Mouse (Mus musculus): ENCODE data around the gene Ccdc60. TPM values are rescaled to one million over a fixed set of nuclear protein-coding genes. Genes with fewer than 3 reads are reported as not detected.

The Ccdc60 gene
- total and polyA plus RNA-seq, 2 experiments from 2014 or later: 0.11 TPM; not detected in 1

DNA sequence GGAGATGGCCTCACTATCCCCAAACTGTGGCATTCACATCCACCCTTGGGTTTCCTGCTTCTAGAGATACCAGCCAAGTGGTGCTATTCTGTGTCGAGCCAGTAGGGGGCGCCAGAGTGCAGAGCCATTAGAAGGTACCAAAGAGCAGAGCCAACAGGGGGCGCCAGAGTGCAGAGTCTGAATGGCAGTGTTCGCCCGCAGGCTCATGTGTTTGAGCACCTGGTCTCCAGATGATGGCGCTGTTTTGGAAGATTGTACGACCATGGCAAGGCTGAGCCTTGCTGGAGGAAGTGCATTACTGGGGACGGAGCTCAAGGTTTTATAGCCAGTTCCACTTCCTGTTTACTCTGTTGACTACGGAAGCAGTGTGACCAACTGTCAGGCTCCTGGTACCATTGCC lies 172.2 kb downstream of the Ccdc60 start:
- no peaks in the 10 kb centered on the region for H3K9me3 ChIP-seq (replicated peaks; ENCODE audit: control insufficient read depth, low read length)
- no peak for TF ChIP-seq EP300 (IDR thresholded peaks at IDR 0.05; ENCODE audit: low read depth)
- peak; percentile 66 for TF ChIP-seq CTCF (IDR thresholded peaks at IDR 0.05; ENCODE audit: low read depth)
- no peaks in the 10 kb centered on the region for H3K4me1 ChIP-seq (ENCODE audit: control insufficient read depth, insufficient read depth)
- H3K4me2 ChIP-seq (ENCODE audit: low read depth, low read length): no peak overlapping the region
- H3K27ac ChIP-seq (ENCODE audit: low read depth): no peak overlapping the region
- H3K4me3 ChIP-seq (ENCODE audit: low read depth, low read length): no peak overlapping the region
- H3K27me3 ChIP-seq (ENCODE audit: control insufficient read depth, insufficient read depth, low read length): no peaks in the 10 kb centered on the region
- ATAC-seq (ENCODE audit: insufficient read depth, low read depth) (no peak), DNase-seq (ENCODE audit: low spot score) (peak; percentile 11)
- no peaks in the 10 kb centered on the region for H3K36me3 ChIP-seq (replicated peaks; ENCODE audit: control insufficient read depth, insufficient read depth, low read length)
- H3K9ac ChIP-seq (replicated peaks; ENCODE audit: low read depth, low read length): no peak overlapping the region
- WGBS: 34% methylated on average over 9 of the region's 9 CpGs

- no peaks in the 10 kb centered on the region for H3K27me3 ChIP-seq (ENCODE audit: control insufficient read depth, insufficient read depth, low read length)
- ATAC-seq (ENCODE audit: insufficient read depth, low read depth): no peak
- no peak for TF ChIP-seq EP300 (IDR thresholded peaks at IDR 0.05; ENCODE audit: low read depth)
- TF ChIP-seq CTCF (IDR thresholded peaks at IDR 0.05; ENCODE audit: low read depth): no peak
- no peak overlapping the region for H3K27ac ChIP-seq (ENCODE audit: low read depth)
- 45% methylated on average over 4 of the region's 4 CpGs for WGBS
- H3K4me2 ChIP-seq (ENCODE audit: low read depth, low read length): no peak overlapping the region
- no peak for DNase-seq (ENCODE audit: low spot score)
- no peak overlapping the region for H3K4me3 ChIP-seq (ENCODE audit: low read depth, low read length)
- H3K9ac ChIP-seq (replicated peaks; ENCODE audit: low read depth, low read length): no peak overlapping the region
- no peaks in the 10 kb centered on the region for H3K36me3 ChIP-seq (replicated peaks; ENCODE audit: control insufficient read depth, insufficient read depth, low read length)
- no peaks in the 10 kb centered on the region for H3K4me1 ChIP-seq (ENCODE audit: control insufficient read depth, insufficient read depth)
- no peaks in the 10 kb centered on the region for H3K9me3 ChIP-seq (replicated peaks; ENCODE audit: control insufficient read depth, low read length)
Observed at GRCm38 (mm10) chr5:116116110-116116509, 172.7 kb downstream of the Ccdc60 start.

GRCm38 (mm10) chr5:116115071-116115834 lies 173.5 kb downstream of the Ccdc60 start:
- no peaks in the 10 kb centered on the region for H3K36me3 ChIP-seq (replicated peaks; ENCODE audit: control insufficient read depth, insufficient read depth, low read length)
- ATAC-seq (ENCODE audit: insufficient read depth, low read depth) (no peak), DNase-seq (ENCODE audit: low spot score) (no peak)
- TF ChIP-seq EP300 (IDR thresholded peaks at IDR 0.05; ENCODE audit: low read depth) (no peak), CTCF (IDR thresholded peaks at IDR 0.05; ENCODE audit: low read depth) (no peak)
- WGBS: 68% methylated on average over 14 of the region's 14 CpGs
- no peaks in the 10 kb centered on the region for H3K27me3 ChIP-seq (ENCODE audit: control insufficient read depth, insufficient read depth, low read length)
- H3K9me3 ChIP-seq (replicated peaks; ENCODE audit: control insufficient read depth, low read length): no peaks in the 10 kb centered on the region
- no peak overlapping the region for H3K9ac ChIP-seq (replicated peaks; ENCODE audit: low read depth, low read length)
- no peak overlapping the region for H3K4me2 ChIP-seq (ENCODE audit: low read depth, low read length)
- H3K27ac ChIP-seq (ENCODE audit: low read depth): no peak overlapping the region
- no peaks in the 10 kb centered on the region for H3K4me1 ChIP-seq (ENCODE audit: control insufficient read depth, insufficient read depth)
- no peak overlapping the region for H3K4me3 ChIP-seq (ENCODE audit: low read depth, low read length)

DNA sequence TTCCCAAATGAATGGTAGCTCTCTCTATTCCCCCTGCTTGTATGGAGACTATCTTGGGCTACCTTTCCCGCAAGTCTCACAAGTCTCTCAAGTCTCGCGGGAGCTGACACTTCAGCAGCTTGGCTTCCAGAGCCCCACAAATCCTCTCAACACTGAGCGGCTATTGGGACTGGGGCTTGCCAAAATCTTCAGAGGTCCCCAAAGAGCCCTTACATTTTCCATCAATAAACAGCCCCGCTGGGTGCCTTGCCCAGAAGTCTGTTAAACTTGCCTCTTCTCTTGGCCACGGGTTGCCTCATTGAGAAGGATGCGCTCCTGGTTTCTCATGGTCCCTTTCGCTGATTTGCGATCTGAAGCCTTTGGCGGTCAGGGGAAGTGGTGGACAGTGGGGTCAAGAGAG lies 180.1 kb downstream of the Ccdc60 start:
- H3K4me2 ChIP-seq (ENCODE audit: low read depth, low read length): no peak overlapping the region
- ATAC-seq (ENCODE audit: insufficient read depth, low read depth) (no peak), DNase-seq (ENCODE audit: low spot score) (no peak)
- H3K4me3 ChIP-seq (ENCODE audit: low read depth, low read length): no peak overlapping the region
- no peaks in the 10 kb centered on the region for H3K9me3 ChIP-seq (replicated peaks; ENCODE audit: control insufficient read depth, low read length)
- WGBS: 85% methylated on average over 10 of the region's 10 CpGs
- H3K27me3 ChIP-seq (ENCODE audit: control insufficient read depth, insufficient read depth, low read length): no peaks in the 10 kb centered on the region
- H3K36me3 ChIP-seq (replicated peaks; ENCODE audit: control insufficient read depth, insufficient read depth, low read length): no peaks in the 10 kb centered on the region
- TF ChIP-seq CTCF (IDR thresholded peaks at IDR 0.05; ENCODE audit: low read depth): no peak
- no peak for TF ChIP-seq EP300 (IDR thresholded peaks at IDR 0.05; ENCODE audit: low read depth)
- H3K4me1 ChIP-seq (ENCODE audit: control insufficient read depth, insufficient read depth): no peaks in the 10 kb centered on the region
- no peak overlapping the region for H3K27ac ChIP-seq (ENCODE audit: low read depth)
- no peak overlapping the region for H3K9ac ChIP-seq (replicated peaks; ENCODE audit: low read depth, low read length)

- H3K27me3 ChIP-seq (ENCODE audit: control insufficient read depth, insufficient read depth, low read length): peaks cover 21% of the 10 kb centered on the region
- DNase-seq (ENCODE audit: low spot score): no peak
- no peaks in the 10 kb centered on the region for H3K4me1 ChIP-seq (ENCODE audit: control insufficient read depth, insufficient read depth)
- no peaks in the 10 kb centered on the region for H3K36me3 ChIP-seq (replicated peaks; ENCODE audit: control insufficient read depth, insufficient read depth, low read length)
- H3K27ac ChIP-seq (ENCODE audit: low read depth): no peak overlapping the region
- no peak overlapping the region for H3K9ac ChIP-seq (replicated peaks; ENCODE audit: low read depth, low read length)
- no peak for TF ChIP-seq CTCF (IDR thresholded peaks at IDR 0.05; ENCODE audit: low read depth)
- no peak for TF ChIP-seq EP300 (IDR thresholded peaks at IDR 0.05; ENCODE audit: low read depth)
- H3K4me3 ChIP-seq (ENCODE audit: low read depth, low read length): no peak overlapping the region
- WGBS: 80% methylated on average over 6 of the region's 6 CpGs
- H3K9me3 ChIP-seq (replicated peaks; ENCODE audit: control insufficient read depth, low read length): no peaks in the 10 kb centered on the region
- no peak for ATAC-seq (ENCODE audit: insufficient read depth, low read depth)
- no peak overlapping the region for H3K4me2 ChIP-seq (ENCODE audit: low read depth, low read length)
Observed at GRCm38 (mm10) chr5:116084231-116084630, 204.6 kb downstream of the Ccdc60 start.

GRCm38 (mm10) chr5:116083081-116083480 lies 205.7 kb downstream of the Ccdc60 start, which contains the start of gene Tmem233:
Gene Tmem233, minus strand, starts transcription at chr5:116083244.
- no peak for ATAC-seq (ENCODE audit: insufficient read depth, low read depth)
- no peak for DNase-seq (ENCODE audit: low spot score)
- no peak within 1 kb of the TSS for H3K4me3 ChIP-seq (ENCODE audit: low read depth, low read length)

More at GRCm38 (mm10) chr5:116083081-116083480, 205.7 kb downstream of the Ccdc60 start, which contains the start of gene Tmem233:
- 6% methylated on average over 17 of the region's 17 CpGs for WGBS
- Histone ChIP-seq H3K9ac (replicated peaks; ENCODE audit: low read depth, low read length) (no peak within 1 kb of the TSS), H3K4me2 (ENCODE audit: low read depth, low read length) (no peak within 1 kb of the TSS), H3K36me3 (replicated peaks; ENCODE audit: control insufficient read depth, insufficient read depth, low read length) (no peaks in the 10 kb centered on the region), H3K9me3 (replicated peaks; ENCODE audit: control insufficient read depth, low read length) (no peaks in the 10 kb centered on the region), H3K4me1 (ENCODE audit: control insufficient read depth, insufficient read depth) (no peaks in the 10 kb centered on the region), H3K27ac (ENCODE audit: low read depth) (no peak within 1 kb of the TSS), H3K27me3 (ENCODE audit: control insufficient read depth, insufficient read depth, low read length) (peaks cover 21% of the 10 kb centered on the region)
- TF ChIP-seq CTCF (IDR thresholded peaks at IDR 0.05; ENCODE audit: low read depth): no peak
- no peak for TF ChIP-seq EP300 (IDR thresholded peaks at IDR 0.05; ENCODE audit: low read depth)

Measured in heart, postnatal 0 days (tissue).